Mouse (Mus musculus): ENCODE data around the gene Palm3. TPM values are rescaled to one million over a fixed set of nuclear protein-coding genes. Genes with fewer than 3 reads are reported as not detected.

The Palm3 gene
- polyA plus RNA-seq, 1 experiment from 2014 or later: 0.33 TPM

DNA sequence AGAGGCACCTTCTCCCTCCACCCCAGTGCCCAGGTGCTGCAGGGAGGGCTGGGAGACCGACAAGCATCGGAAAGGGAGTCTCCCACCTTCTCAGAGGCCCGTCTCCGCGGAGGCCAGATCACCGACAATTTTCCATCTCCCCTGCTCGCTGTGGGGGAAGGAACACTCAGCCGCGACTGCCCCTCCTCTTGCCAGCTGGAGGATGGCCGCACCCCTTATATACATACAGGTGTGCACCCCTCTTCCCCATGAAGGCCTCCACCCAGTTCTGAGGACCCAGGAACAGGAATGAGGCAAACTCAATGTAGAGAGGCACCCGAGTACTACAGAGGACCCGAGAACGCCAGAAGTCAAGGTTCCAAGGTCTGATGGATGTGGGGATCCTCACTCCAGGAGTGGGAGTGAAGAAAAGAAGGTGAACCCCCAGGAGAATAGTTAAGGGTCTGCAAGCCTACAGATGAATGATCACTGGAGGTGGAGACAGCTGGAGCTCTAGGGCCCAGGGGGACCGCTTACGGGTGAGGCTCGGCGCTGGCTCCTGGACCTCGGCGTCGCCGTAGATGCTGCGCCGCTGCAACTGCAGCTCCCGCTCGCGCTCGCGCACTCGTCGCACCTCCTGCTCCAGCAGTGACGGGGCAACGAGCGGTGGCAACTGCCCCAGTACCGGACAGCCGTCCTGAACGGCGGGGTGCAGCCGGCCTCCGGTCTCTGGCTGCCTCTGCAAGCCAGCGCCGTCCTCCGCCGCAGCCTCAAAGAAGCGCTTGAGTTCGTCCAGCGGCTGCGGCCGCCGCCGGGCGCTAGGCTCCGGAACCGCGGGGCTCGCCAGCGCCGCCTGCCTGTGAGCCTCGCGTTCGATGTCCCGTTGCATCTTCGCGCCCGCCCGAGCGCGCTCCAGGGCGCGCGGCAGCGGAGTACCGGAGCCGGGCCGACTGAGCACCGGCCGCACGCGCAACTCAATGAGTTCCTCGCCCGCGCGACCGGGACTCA lies 10.4 kb upstream of the Palm3 start:
- peak overlapping the region; percentile 52 for H3K4me3 ChIP-seq (ENCODE audit: low read depth, low read length)
- H3K27ac ChIP-seq (ENCODE audit: low read depth, low read length): no peak overlapping the region
- ATAC-seq (peak; percentile 78), DNase-seq (ENCODE audit: low spot score) (peak; percentile 77)
- no peaks in the 10 kb centered on the region for H3K9me3 ChIP-seq (replicated peaks; ENCODE audit: control insufficient read depth, low read length)
- H3K4me2 ChIP-seq (ENCODE audit: low read length): peak overlapping the region; percentile 94
- H3K36me3 ChIP-seq (ENCODE audit: control insufficient read depth, insufficient read depth, low read length): no peaks in the 10 kb centered on the region
- peaks cover 2% of the 10 kb centered on the region; the same call in 1 of the 2 replicates for H3K4me1 ChIP-seq (ENCODE audit: control insufficient read depth, insufficient read depth, low read length)
- 2% methylated on average over 82 of the region's 83 CpGs for WGBS
- peak overlapping the region; percentile 57 for H3K9ac ChIP-seq (ENCODE audit: low read length)
- peaks cover 38% of the 10 kb centered on the region for H3K27me3 ChIP-seq (replicated peaks; ENCODE audit: control insufficient read depth, insufficient read depth, low read length)

DNA sequence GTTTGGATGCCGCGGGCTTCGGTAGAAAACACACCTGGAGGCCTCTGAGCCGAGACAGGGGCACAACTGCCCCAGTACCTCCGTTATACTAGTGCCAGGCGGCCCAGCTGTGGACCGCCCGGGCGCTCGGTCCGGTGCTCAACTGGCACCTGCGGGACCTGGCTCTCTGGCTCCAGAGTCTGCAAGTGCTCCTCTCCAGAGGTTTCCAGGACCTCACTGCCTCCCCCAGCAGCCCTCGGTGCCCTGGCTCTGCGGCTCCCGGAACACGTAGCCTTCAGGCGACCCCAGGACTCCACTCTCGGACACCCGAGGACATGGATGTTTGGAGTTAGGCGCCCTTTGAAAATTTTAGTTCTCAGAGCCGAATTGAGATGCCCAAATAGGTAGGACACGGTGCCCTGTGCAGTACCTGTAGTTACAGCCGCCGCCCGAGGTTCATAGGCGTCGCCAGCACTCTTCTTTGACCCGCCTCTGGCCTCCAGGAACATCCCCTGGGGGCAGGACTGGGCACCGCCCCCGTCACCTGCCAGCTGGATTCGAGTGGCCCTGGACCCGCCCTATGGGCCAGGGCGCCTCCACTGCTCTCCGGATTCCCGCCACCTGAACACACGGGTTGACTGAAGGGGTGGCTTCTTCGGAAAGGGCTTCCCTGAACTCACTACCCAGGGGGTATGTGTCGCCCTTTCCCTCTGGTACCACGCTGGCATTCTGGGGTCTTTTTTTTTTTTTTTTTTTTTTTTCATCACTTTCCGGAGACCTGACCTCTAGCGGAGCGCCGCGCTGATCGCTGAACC lies 9.4 kb upstream of the Palm3 start, which contains the start of gene 2210011C24Rik:
Gene 2210011C24Rik, minus strand, starts transcription at position 467 of the 794 bp plus-strand sequence.
- Histone ChIP-seq H3K36me3 (ENCODE audit: control insufficient read depth, insufficient read depth, low read length) (no peaks in the 10 kb centered on the region), H3K27me3 (replicated peaks; ENCODE audit: control insufficient read depth, insufficient read depth, low read length) (peaks cover 38% of the 10 kb centered on the region), H3K4me3 (ENCODE audit: low read depth, low read length) (peak within 1 kb of the TSS; percentile 52), H3K4me1 (ENCODE audit: control insufficient read depth, insufficient read depth, low read length) (peaks cover 2% of the 10 kb centered on the region; the same call in 1 of the 2 replicates), H3K9ac (ENCODE audit: low read length) (peak within 1 kb of the TSS; percentile 57), H3K4me2 (ENCODE audit: low read length) (peak within 1 kb of the TSS; percentile 94), H3K27ac (ENCODE audit: low read depth, low read length) (no peak within 1 kb of the TSS), H3K9me3 (replicated peaks; ENCODE audit: control insufficient read depth, low read length) (no peaks in the 10 kb centered on the region)
- WGBS: under 1% methylated on average over 45 of the region's 45 CpGs
- DNase-seq (ENCODE audit: low spot score) (no peak), ATAC-seq (peak; percentile 22; the same call in 1 of the 2 replicates)

GRCm38 (mm10) chr8:84012499-84013165 lies 8.6 kb upstream of the Palm3 start:
- 2% methylated on average over 35 of the region's 35 CpGs for WGBS
- Histone ChIP-seq H3K4me3 (ENCODE audit: low read depth, low read length) (peak overlapping the region; percentile 52), H3K4me2 (ENCODE audit: low read length) (peak overlapping the region; percentile 94)

DNA sequence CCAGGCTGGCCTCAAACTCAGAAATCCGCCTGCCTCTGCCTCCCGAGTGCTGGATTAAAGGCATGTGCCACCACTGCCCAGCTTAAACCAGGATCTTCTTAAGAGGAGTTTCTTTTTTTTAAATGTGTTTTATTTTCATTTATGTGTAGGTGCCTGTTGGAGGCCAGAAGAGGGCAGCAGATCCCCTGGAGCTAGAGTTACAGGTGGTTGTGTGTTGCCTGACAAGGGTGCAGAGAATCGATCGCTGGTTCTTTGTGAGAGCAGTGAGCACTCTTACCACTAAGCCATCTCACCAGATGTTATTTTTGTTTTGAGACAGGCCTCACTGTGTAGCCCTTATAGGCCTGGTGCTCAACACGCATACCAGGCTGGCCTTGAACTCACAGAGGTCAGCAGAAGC lies 5.4 kb upstream of the Palm3 start:
- no peak overlapping the region for H3K9ac ChIP-seq (ENCODE audit: low read length)
- H3K4me2 ChIP-seq (ENCODE audit: low read length): no peak overlapping the region
- no peak for DNase-seq (ENCODE audit: low spot score)
- H3K4me3 ChIP-seq (ENCODE audit: low read depth, low read length): no peak overlapping the region
- peaks cover 36% of the 10 kb centered on the region for H3K27me3 ChIP-seq (replicated peaks; ENCODE audit: control insufficient read depth, insufficient read depth, low read length)
- H3K27ac ChIP-seq (ENCODE audit: low read depth, low read length): no peak overlapping the region
- no peak for ATAC-seq
- H3K36me3 ChIP-seq (ENCODE audit: control insufficient read depth, insufficient read depth, low read length): no peaks in the 10 kb centered on the region
- H3K9me3 ChIP-seq (replicated peaks; ENCODE audit: control insufficient read depth, low read length): no peaks in the 10 kb centered on the region
- 94% methylated on average over 5 of the region's 5 CpGs for WGBS
- H3K4me1 ChIP-seq (ENCODE audit: control insufficient read depth, insufficient read depth, low read length): peaks cover 2% of the 10 kb centered on the region; the same call in 1 of the 2 replicates

More at GRCm38 (mm10) chr8:84012499-84013165, 8.6 kb upstream of the Palm3 start:
- no peak for DNase-seq (ENCODE audit: low spot score)
- Histone ChIP-seq H3K27ac (ENCODE audit: low read depth, low read length) (no peak overlapping the region), H3K36me3 (ENCODE audit: control insufficient read depth, insufficient read depth, low read length) (no peaks in the 10 kb centered on the region), H3K9me3 (replicated peaks; ENCODE audit: control insufficient read depth, low read length) (no peaks in the 10 kb centered on the region), H3K4me1 (ENCODE audit: control insufficient read depth, insufficient read depth, low read length) (peaks cover 2% of the 10 kb centered on the region; the same call in 1 of the 2 replicates), H3K27me3 (replicated peaks; ENCODE audit: control insufficient read depth, insufficient read depth, low read length) (peaks cover 38% of the 10 kb centered on the region), H3K9ac (ENCODE audit: low read length) (peak overlapping the region; percentile 29)
- ATAC-seq: no peak

DNA sequence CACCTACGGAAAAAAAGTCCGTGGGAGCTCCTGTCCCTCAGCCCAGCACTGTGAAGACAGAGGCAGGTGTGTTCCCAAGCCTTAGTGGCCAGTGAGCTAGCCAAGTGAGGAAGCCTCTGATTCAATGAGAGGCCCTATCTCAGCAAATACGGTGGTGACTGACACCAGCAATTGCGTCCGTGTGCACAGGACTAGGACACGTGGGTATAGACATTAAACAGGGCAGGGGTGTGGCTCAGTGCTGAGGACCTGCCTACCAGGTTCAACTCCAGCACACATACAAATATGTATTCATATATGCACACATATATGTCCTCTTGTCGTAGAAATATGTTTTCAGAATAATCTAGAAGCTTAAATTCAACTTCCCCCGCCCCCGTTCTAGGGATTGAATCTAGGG lies 1.5 kb upstream of the Palm3 start:
- Histone ChIP-seq H3K27me3 (replicated peaks; ENCODE audit: control insufficient read depth, insufficient read depth, low read length) (peaks cover 15% of the 10 kb centered on the region), H3K4me2 (ENCODE audit: low read length) (no peak overlapping the region), H3K4me3 (ENCODE audit: low read depth, low read length) (no peak overlapping the region), H3K9ac (ENCODE audit: low read length) (no peak overlapping the region), H3K9me3 (replicated peaks; ENCODE audit: control insufficient read depth, low read length) (no peaks in the 10 kb centered on the region), H3K4me1 (ENCODE audit: control insufficient read depth, insufficient read depth, low read length) (no peaks in the 10 kb centered on the region), H3K36me3 (ENCODE audit: control insufficient read depth, insufficient read depth, low read length) (no peaks in the 10 kb centered on the region), H3K27ac (ENCODE audit: low read depth, low read length) (no peak overlapping the region)
- no peak for ATAC-seq
- DNase-seq (ENCODE audit: low spot score): no peak
- WGBS: 90% methylated on average over 9 of the region's 9 CpGs

GRCm38 (mm10) chr8:84021569-84021968 lies 298 bp downstream of the Palm3 start:
- ATAC-seq: no peak
- no peak overlapping the region for H3K27ac ChIP-seq (ENCODE audit: low read depth, low read length)
- H3K9ac ChIP-seq (ENCODE audit: low read length): no peak overlapping the region
- no peaks in the 10 kb centered on the region for H3K4me1 ChIP-seq (ENCODE audit: control insufficient read depth, insufficient read depth, low read length)
- H3K36me3 ChIP-seq (ENCODE audit: control insufficient read depth, insufficient read depth, low read length): no peaks in the 10 kb centered on the region
- peaks cover 25% of the 10 kb centered on the region for H3K27me3 ChIP-seq (replicated peaks; ENCODE audit: control insufficient read depth, insufficient read depth, low read length)
- no peak for DNase-seq (ENCODE audit: low spot score)
- H3K4me2 ChIP-seq (ENCODE audit: low read length): no peak overlapping the region
- H3K4me3 ChIP-seq (ENCODE audit: low read depth, low read length): no peak overlapping the region
- WGBS: 46% methylated on average over 12 of the region's 12 CpGs
- H3K9me3 ChIP-seq (replicated peaks; ENCODE audit: control insufficient read depth, low read length): no peaks in the 10 kb centered on the region

- no peak overlapping the region for H3K27ac ChIP-seq (ENCODE audit: low read depth, low read length)
- no peaks in the 10 kb centered on the region for H3K9me3 ChIP-seq (replicated peaks; ENCODE audit: control insufficient read depth, low read length)
- no peaks in the 10 kb centered on the region for H3K36me3 ChIP-seq (ENCODE audit: control insufficient read depth, insufficient read depth, low read length)
- ATAC-seq (no peak), DNase-seq (ENCODE audit: low spot score) (no peak)
- no peak overlapping the region for H3K9ac ChIP-seq (ENCODE audit: low read length)
- no peak overlapping the region for H3K4me3 ChIP-seq (ENCODE audit: low read depth, low read length)
- H3K4me2 ChIP-seq (ENCODE audit: low read length): no peak overlapping the region
- peaks cover 34% of the 10 kb centered on the region for H3K27me3 ChIP-seq (replicated peaks; ENCODE audit: control insufficient read depth, insufficient read depth, low read length)
- WGBS: 69% methylated on average over 5 of the region's 5 CpGs
- H3K4me1 ChIP-seq (ENCODE audit: control insufficient read depth, insufficient read depth, low read length): no peaks in the 10 kb centered on the region
Observed at GRCm38 (mm10) chr8:84023085-84023484, 1.8 kb downstream of the Palm3 start.

- DNase-seq (ENCODE audit: low spot score) (no peak), ATAC-seq (no peak)
- H3K4me3 ChIP-seq (ENCODE audit: low read depth, low read length): no peak overlapping the region
- no peak overlapping the region for H3K27ac ChIP-seq (ENCODE audit: low read depth, low read length)
- no peak overlapping the region for H3K9ac ChIP-seq (ENCODE audit: low read length)
- H3K4me2 ChIP-seq (ENCODE audit: low read length): no peak overlapping the region
- H3K4me1 ChIP-seq (ENCODE audit: control insufficient read depth, insufficient read depth, low read length): no peaks in the 10 kb centered on the region
- WGBS: 86% methylated on average over 1 of the region's 1 CpGs
- no peaks in the 10 kb centered on the region for H3K36me3 ChIP-seq (ENCODE audit: control insufficient read depth, insufficient read depth, low read length)
- peaks cover 40% of the 10 kb centered on the region for H3K27me3 ChIP-seq (replicated peaks; ENCODE audit: control insufficient read depth, insufficient read depth, low read length)
- H3K9me3 ChIP-seq (replicated peaks; ENCODE audit: control insufficient read depth, low read length): no peaks in the 10 kb centered on the region
Observed at GRCm38 (mm10) chr8:84023631-84024030, 2.4 kb downstream of the Palm3 start.

Measured in forebrain, embryonic 14.5 days (tissue).